Mouse (Mus musculus): ENCODE measurements around the gene Rexo1.
"Not testable (repeated sequence)": the region's sequence is repeated elsewhere in the genome, so short reads cannot be mapped to it uniquely, and the experiment has no call there.

The Rexo1 gene

GRCm38 (mm10) chr10:80561116-80561944, at the start of gene Rexo1:
Rexo1 (minus strand) TSS chr10:80561560.
- peak; percentile 95 for DNase-seq

- peak; percentile 56 to 68 for DNase-seq
Measured at GRCm38 (mm10) chr10:80611024-80611423, 49.7 kb upstream of the Rexo1 start.

GRCm38 (mm10) chr10:80610116-80610785, 48.9 kb upstream of the Rexo1 start:
- peak; percentile 77 to 85 for DNase-seq

- DNase-seq: peak in 1 of 2 experiments; percentile 19
Measured at GRCm38 (mm10) chr10:80609269-80609924, 48.0 kb upstream of the Rexo1 start.

- no peak for DNase-seq
Measured at GRCm38 (mm10) chr10:80608435-80608834, 47.1 kb upstream of the Rexo1 start.

- DNase-seq: no peak
Measured at GRCm38 (mm10) chr10:80606737-80607350, 45.5 kb upstream of the Rexo1 start.

GRCm38 (mm10) chr10:80606306-80606705, 44.9 kb upstream of the Rexo1 start:
- DNase-seq: no peak

- not testable (repeated sequence) for DNase-seq
Measured at GRCm38 (mm10) chr10:80605721-80606120, 44.4 kb upstream of the Rexo1 start, which contains the start of gene Gm49322. Gm49322 (plus strand) TSS chr10:80606021.

GRCm38 (mm10) chr10:80604988-80605387, 43.6 kb upstream of the Rexo1 start:
- no peak for DNase-seq

- DNase-seq: no peak
Measured at GRCm38 (mm10) chr10:80604001-80604509, 42.7 kb upstream of the Rexo1 start.

GRCm38 (mm10) chr10:80603364-80603763, 42.0 kb upstream of the Rexo1 start:
- DNase-seq: no peak

- DNase-seq: peak; percentile 96 to 97
Measured at GRCm38 (mm10) chr10:80602698-80603325, 41.5 kb upstream of the Rexo1 start, which contains the start of the genes Scamp4 and Adat3. Scamp4 (plus strand) TSS chr10:80602872. Adat3 (plus strand) TSS chr10:80602880.

- no peak for DNase-seq
Measured at GRCm38 (mm10) chr10:80596318-80596717, 35.0 kb upstream of the Rexo1 start.

GRCm38 (mm10) chr10:80589879-80590854, 28.8 kb upstream of the Rexo1 start, which contains the start of gene Abhd17a:
Abhd17a (minus strand) TSS chr10:80590341.
- DNase-seq: peak; percentile 96

GRCm38 (mm10) chr10:80589127-80589878, 27.9 kb upstream of the Rexo1 start:
- peak in 1 of 2 experiments; percentile 36 for DNase-seq

- peak in 1 of 2 experiments; percentile 21 for DNase-seq
Measured at GRCm38 (mm10) chr10:80587305-80587657, 25.9 kb upstream of the Rexo1 start.

- DNase-seq: peak in 1 of 2 experiments; percentile 36
Measured at GRCm38 (mm10) chr10:80586407-80587304, 25.3 kb upstream of the Rexo1 start.

- no peak for DNase-seq
Measured at GRCm38 (mm10) chr10:80585581-80585980, 24.2 kb upstream of the Rexo1 start.
